Mouse (Mus musculus) activated CD4-positive, CD25-positive, alpha-beta regulatory T cell, adult 4 months (primary cell): ENCODE results near the gene Poglut1. TPM values are rescaled to one million over a fixed set of nuclear protein-coding genes. Genes with fewer than 3 reads are reported as not detected.

Experiments
- ATAC-seq: one replicate; pipeline ENCODE4 v1.8.0; 2017
- polyA plus RNA-seq, 2 experiments: library from polyadenylated mRNA; unstranded; fragments of 100-300 nt; shearing (Covaris generic); gene quantifications; one replicate each; pipeline ENCODE4 v1.2.1; 2017

The Poglut1 gene
- polyA plus RNA-seq = 10 to 100 TPM; 32.4 to 38.7 TPM

DNA sequence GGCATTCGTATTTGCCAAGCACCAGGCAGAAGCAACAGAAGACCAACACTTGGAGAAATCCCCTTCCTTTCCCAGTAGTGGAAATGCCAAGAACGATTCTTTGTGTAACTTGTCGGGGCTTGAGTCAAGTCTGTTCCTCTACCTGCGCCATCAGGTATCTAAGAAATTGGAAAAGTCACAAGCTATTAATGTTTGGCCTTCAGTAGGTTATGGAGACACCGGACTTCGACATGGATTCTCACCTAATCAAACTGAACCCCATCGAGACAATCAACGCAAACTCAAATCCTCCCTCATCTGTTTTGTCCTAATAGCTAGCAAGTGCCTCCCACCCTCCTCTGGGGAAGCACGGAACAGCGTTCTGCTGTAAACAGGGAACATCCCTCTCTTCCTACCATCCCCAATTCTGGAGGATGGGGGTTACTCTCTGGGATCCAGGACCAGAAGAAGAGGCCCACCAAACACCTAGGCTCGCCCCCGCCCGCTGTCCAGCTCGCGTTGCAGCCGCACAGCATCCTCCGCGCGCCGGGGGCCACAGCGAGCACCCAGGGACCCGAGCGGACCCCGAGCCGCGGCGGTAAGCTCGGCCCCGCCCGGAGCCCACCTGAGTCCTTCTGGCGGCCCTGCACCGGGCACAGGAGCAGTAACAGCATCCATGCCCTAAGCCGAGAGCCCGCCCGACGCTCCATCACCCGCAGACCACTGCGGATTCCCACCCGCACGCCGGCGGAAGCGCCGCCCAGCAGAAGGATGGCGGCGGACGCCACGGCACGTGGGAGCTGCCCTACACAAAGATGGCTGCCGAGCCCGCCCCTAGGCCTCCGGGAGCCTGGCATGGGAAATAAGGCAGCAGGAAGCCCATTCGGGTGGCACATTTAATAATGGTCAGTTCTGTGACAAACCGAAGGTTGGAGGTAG, at the start of gene Poglut1:
TSS of gene Poglut1 (minus strand) at position 780 of the 918 bp plus-strand sequence.
- peak; percentile 96 for ATAC-seq

DNA sequence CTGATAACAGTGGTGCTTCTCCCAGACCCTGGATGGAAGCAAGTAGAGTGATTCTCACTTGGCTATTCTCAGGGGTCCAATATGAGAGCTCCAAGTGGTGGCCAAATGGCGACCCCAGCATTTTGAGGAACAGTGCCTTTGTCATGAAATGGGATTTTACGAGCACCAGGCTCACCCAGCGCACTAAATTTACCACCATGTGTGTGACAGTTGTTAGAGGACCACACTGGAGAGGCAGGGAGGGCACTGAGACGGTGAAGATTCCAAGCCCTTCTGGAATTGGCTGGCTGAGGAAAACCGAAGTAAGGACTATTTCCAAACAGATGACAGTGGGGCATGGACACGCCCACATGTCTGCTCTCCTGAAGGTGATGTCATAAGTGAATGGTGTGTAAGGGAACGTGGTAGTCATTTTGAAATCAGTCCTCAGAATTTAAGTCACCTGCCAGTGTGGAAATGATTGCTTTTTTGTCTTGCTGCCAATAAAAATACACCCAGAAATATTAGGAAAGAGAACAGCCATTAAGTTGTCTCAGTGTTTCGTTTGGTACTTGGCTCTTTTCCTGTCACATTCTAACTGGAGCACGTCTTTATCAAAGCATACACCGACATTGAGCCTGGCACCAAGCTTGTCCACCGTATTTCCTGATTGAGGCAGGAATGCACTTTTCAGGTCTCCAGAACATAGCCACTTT, 49.1 kb upstream of the Poglut1 start:
- ATAC-seq = no peak

DNA sequence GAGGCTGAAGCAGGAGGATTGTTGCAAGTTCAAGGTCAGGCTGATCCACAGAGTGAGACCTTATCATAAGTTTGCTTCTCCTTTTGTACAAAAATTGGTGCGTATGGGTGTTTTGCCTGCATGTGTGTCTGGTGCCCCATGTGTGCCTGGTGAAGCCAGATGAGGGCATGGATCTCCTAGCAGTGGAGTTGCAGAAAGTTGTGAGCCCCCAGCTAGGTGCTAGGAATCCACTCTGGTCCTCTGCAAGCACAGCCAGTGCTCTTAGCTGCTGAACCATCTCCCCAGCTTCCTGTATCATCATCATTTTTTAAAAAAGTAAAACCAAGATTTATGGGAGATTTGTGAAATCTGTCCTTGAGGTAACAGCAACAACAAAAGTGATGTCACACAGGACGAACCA, 46.6 kb upstream of the Poglut1 start:
- ATAC-seq = no peak

DNA sequence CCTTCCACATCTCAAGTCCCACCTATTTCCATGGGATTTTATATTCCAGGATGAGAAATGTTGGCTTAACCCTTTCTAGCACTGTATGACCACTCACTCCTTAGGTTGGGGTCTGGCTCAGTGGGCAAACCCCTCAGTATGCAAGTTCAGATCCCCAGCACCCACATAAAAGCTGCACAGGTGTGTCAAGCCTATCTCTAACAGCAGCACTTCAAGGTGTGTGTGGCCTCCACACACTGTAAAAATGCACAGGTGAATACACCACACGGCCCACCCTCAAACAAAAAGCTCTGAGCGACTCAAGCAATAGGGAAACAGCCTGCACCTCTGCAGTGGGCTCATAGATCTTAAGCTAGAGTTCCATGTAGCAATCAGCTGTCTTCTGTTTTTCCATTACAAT, 46.0 kb upstream of the Poglut1 start:
- no peak for ATAC-seq

DNA sequence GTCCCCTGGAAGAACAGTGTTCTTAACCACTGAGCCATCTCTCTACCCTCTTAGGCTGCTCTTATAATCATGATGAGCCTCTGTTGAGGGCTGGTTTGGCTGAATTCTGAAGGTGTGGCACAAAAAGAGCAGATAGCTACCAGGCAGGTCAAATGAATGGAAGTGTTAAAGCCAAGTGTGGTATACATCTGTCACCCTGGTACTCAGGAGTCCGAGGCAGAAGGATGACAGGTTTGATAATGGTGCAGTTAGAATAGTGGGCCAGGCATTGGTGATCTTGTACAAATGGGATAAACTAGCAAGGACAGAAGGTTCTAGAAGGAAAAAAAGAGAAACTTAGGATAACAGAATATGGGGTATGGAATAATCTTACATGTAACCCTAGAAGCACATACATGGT, 44.4 kb upstream of the Poglut1 start:
- no peak for ATAC-seq

DNA sequence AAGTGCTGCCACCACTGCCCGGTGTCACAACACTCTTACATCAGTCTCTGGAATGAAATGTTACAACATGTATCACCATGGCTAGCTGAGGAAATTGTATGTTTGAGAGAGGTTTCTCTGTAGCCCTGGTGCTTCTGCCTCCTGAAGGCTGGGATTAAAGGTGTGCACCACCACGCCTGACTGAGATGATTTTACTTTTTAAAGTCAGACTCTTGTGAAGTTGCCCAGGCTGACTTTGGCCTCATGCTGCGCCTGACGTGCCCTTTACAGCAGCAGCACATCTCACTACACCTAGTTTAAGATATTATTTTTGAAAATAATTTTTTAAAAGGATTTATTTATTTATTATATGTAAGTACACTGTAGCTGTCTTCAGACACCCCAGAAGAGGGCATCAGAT, 42.9 kb upstream of the Poglut1 start:
- no peak for ATAC-seq

DNA sequence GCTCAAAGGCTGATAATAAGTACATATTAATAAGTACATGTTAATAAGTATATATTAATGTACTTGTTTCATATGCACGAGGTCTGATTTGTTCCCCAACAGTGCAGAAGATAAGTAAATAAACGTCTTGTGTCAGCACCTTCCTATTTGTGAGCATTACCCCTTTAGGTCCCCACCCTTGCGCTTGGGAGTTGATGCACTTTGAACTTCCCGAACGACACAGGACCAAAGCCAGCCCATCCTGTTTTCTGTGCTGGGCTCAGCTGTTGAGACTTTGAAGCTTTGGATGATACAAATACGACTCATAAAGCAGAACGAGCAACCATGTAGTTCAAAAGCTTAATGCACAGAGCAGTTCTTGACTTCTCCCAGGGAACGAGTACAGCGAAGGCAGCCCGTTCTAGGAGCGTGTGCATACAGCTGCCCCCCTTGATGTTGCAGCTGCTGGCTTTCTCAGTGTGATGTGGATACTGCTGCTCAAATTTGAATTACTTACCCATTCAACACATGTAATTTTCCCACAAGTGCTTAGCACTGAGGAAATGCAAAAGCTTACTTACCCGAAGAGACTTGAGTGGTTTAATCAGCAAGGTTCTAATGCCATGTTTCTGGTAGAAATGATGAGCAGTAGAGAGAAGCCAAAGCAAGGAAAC, 42.1 kb upstream of the Poglut1 start:
- no peak for ATAC-seq

DNA sequence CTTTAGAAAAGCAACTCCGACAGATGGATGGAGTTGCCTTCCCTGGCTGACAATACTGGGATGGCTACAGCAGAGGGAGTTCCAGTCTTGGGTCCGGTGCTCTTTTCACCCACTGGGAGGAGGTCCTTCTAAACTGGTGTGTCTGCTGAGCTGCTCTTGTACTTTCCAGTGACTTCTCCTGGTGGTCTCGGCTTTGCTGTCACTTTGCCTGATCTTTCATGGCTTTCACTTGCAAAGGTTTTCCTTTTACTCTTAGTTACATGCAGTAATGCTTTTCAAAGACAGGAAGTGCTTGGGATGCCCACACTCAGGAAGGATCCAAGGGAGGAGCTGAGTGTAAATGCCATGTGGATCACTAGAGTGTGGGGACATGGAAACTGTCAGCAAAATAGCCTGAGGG, 41.4 kb upstream of the Poglut1 start:
- ATAC-seq = no peak

DNA sequence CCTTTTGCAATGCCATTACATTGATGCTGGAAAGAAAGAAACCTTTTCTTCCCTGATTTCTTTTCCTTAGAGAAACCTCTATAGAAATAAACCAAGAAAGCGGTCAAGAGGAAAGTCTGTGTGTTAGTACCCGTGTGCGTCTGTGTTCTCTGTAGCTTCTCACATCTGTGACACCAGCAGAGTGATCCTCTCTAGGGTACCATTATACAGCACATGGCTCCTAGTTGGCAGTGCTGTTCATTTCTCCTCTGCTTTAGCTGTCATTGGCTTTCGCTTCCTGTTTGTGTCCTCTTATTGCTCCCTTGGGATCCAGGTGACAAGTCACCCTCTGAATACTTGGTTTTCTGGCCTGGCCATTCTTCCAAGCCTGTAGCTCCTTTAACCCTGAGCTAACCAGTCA, 37.5 kb upstream of the Poglut1 start:
- ATAC-seq = no peak

DNA sequence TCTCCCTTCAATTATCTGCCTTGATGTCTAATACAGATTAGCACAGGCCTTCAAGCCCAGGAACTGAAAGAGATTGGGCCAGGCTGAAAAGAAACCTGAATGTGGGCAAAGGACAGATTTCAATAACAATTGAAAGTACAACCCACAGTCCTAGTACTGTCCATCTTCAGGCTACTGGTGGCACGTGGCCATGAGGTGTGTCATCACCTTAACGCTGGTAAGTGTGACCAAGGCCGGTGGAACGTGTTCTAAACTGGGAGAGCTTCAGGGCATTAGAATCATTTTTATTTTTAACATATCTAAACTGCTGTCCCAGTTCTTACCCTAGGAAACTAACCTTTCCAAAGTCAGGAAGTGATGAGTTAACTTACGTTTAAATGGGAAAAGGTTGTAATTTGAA, 37.1 kb upstream of the Poglut1 start:
- ATAC-seq = no peak

DNA sequence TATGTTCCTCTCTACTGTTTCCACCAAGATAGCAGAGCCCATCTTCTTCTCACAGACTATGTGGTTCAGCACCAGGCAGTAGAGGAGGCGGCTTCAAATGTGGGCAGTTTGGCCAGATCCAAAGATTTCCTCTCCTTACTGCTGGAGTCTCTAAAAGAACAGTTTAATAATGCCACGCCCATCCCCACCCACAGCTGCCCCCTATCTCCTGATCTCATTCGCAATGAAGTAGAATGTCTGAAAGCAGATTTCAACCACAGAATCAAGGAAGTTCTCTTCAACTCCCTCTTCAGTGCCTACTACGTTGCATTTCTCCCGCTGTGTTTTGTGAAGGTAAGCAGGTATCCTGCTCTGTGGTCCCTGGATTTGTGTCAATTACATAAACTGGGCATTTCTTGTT, 35.1 kb upstream of the Poglut1 start:
- ATAC-seq = no peak

DNA sequence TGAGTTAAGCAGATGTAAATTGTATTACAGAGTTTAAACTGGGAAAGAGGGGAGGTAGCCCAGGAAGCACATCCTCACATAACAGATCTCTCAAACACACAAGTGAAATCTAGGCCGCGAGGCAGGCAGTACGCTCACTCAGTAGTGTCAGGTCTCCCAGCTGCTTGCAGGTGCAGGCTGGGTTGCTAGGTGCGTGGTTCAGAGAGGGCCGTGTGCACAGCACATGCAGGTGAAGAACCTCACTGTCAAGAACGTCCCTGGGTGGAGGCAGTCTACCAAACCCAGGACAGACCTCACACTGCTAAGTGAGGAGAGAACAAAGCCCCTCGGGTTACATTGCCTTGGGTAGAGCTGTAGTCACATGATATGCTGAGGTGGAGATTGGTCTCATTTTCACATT, 34.7 kb upstream of the Poglut1 start:
- no peak for ATAC-seq

DNA sequence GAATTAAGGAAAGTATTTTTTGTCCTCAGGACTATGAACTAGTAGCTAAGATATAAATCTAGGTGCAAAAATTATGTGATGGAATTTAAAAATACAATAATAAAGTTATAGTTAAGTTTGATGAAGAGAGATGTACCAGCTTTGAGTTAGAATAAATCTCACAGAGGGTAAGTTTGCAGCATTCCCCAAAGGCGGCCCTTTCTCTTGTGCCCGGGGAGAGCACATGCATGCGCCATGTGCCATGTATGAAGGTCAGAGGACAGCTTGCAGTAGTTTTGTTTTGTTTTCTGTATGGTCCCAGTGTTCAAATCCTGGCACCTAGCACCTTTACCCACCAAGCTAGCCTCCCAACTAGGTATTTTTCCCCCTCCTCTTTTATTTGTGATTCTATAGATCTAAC, 21.4 kb upstream of the Poglut1 start:
- ATAC-seq = no peak

DNA sequence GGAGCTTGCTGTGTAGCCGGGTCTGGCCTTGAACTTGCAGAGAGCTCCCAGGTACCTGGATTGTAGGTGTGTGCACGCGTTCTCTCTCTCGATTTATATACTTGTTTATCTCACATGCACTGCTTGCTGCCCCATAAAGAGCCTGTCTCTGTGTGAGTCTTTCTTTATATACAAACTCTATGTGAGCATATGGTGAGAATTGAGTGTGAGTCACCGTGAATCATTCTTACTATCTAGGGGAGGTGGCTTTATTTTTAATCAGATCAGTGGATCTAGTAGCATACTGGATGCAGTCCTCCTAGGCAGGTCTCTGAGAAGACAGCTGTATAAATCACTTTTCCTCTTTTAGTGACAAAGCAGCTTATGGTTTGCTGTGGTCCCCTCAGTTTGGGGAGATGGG, 18.1 kb upstream of the Poglut1 start:
- no peak for ATAC-seq

DNA sequence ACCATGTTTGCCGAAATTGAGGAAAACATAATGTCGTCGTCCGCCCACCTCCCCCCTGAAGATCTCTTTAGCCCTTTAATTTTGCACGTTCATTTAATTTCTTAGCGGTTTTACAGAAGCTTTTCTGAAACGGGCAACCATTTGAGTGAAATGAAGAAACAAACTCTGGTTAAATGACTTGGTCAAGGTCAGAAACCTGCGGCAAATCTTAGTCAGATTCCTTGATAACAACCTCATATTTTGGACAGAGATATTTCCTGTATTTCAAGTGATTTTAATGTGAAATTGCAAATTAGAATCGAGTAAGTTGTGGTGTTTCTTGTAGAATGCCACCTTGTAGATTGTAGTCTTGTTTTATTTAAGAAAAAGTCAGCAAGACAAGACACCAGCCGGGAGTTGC, 13.5 kb upstream of the Poglut1 start:
- ATAC-seq = no peak

DNA sequence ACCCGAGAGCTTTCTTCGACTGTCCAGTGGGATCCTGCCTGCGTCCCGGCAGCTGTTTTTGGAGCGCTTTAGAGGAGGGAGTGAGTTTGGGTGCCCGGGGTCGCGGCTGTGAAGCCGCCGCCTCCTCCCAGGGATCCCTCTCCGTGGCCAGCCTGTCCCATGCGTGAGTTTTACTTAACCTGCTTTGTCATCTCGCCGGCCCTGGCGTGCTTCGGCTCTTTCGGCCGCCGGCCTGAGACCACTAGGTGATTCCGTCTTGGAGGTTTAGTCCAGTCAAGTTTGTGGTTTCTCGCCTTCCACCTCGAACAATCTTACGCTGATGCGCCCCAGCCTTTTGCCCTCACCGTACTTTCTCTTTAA, 12.9 kb upstream of the Poglut1 start:
- ATAC-seq = peak; percentile 35

DNA sequence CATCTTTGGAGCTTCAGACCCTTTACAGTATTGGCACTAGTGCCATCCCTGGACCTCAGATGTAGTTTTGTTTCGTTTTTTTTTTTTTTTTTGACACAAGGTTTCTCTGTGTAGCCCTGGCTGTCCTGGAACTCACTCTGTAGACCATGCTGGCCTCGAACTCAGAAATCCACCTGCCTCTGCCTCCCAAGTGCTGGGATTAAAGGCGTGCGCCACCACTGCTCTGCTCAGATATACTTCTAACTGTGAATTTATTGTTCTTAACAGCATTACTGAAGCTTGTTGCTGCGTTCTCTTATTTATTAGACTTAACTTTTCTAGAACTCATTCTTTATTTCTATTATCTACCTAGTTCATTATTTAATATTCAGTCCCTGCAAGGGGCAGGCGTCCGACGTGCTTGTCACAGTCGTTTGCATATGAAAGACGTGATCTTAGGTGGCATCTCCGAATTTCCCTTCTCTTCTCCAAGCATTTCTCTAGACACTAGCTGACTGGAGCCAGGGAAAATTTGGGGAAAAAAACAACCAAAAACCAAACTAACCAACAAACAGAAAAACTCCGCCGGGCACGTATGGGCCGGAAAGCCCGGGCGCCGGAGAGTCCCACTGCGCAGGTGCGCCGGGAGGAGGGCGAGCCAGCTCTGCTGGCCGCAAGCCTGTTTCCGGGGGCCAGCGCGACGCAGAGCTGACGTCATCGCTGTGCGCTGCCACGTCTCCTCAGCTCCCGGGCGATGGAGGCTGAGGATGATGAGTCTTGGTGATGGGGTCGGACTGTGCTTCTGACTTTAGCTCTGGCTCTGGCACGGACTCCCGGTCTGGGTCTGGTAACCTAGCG, 12.3 kb upstream of the Poglut1 start:
- peak; percentile 96 for ATAC-seq

DNA sequence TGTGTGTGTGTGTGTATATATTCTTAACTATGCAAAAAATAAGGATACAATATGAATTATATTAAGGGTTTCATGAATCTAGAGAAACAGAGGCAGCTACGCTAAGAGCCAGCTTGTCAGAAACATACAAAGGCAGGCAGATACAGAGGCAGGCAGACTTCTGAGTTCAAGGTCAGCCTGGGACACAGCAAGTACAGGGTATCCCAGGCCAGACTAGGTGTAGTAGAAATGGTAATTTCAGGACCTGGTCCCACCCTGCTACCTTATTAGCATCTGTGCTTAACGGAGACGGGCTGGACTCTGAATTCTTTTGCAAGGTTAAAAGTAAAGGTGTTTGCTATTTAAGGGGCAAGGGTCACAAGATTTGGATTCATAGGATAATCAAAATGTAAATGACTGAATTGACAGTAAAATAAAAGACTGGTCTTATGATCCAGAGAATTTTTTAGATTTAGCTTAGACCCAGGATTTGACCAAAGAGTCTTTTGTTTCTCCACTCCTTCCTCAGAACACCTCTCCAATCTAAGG, 8.2 kb upstream of the Poglut1 start, which contains the start of gene Tmem39a:
TSS of gene Tmem39a (plus strand) at position 478 of the 528 bp plus-strand sequence.
- no peak for ATAC-seq

DNA sequence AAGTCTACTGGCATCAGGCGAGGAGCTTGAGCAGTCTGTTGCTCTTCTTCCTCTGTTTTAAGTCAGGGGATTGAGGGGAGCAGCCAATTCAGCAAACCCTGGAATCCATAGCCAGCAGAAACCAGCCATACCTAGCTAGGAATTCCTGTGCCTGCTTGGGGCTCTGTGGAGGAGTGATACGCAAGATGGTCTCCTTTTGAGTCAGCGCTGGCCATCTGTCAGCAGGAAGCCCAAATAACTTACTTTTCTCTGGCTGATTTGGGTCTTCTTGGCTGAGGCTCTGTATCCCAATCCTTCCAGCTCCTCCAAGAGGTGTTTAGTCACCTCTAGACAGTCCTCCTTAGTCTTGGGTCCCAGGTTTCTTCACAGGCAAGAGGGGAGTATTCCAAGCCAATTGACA, 5.9 kb upstream of the Poglut1 start:
- ATAC-seq = no peak

DNA sequence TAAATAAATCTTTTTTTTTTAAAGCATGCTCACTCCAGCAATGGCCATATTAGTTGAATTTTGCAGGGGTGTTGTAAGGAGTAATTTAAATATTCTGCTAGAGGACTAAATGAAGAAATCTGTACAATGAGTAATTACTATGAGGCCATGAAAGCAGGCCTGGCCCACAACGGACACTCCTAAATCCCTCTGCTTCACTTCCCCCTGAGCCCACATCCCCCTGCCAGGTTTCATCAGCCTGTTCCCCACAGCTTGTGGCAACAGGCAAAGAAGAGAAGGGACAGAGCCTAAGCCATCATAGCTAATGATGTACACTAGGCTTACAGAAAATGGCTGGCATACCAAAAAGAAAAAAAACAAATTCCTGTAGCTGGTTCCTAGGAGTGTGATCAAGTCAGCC, 2.1 kb downstream of the Poglut1 start:
- no peak for ATAC-seq

DNA sequence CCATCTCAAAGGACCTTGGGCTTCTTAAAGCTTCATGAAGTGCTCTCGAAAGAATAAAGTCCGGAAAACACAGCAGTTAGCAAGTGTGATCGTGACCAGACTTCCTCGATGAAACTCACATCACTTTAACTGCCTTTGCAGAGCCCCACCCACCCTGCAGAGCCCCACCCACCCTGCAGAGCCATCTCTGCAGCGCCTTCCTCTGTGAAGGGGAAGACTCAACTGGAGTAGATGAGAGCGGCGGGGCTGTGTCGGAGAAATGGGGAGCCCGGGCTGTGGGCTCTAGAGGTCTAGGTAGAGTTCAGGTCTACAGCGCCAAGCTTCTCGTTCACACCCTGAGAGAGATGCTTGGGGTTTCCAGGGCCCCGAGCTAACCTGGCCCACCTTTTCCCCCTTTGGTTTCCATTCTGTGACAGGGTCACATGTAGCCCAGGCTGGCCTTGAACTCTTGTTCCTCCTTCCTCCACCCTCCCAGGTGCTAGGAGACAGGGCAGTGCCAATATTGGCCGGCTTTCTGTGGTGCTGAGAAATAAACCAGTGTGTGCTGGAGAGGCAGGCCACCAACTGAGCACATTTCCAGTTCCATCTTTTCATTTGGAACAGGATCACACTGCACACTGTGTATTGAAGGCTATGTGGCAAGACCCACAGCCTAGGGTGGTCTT, 11.2 kb downstream of the Poglut1 start:
- no peak for ATAC-seq
